Mouse (Mus musculus) cerebellum, adult 9-11 months (tissue): Measurements from ENCODE around the gene Wipi1.
"Not testable (repeated sequence)": the region's sequence is repeated elsewhere in the genome, so short reads cannot be mapped to it uniquely, and the experiment has no call there.

Experiments used
- DNase-seq: peaks from one replicate; pipeline ENCODE4 v3.0.0; 2022

Wipi1 gene

DNA sequence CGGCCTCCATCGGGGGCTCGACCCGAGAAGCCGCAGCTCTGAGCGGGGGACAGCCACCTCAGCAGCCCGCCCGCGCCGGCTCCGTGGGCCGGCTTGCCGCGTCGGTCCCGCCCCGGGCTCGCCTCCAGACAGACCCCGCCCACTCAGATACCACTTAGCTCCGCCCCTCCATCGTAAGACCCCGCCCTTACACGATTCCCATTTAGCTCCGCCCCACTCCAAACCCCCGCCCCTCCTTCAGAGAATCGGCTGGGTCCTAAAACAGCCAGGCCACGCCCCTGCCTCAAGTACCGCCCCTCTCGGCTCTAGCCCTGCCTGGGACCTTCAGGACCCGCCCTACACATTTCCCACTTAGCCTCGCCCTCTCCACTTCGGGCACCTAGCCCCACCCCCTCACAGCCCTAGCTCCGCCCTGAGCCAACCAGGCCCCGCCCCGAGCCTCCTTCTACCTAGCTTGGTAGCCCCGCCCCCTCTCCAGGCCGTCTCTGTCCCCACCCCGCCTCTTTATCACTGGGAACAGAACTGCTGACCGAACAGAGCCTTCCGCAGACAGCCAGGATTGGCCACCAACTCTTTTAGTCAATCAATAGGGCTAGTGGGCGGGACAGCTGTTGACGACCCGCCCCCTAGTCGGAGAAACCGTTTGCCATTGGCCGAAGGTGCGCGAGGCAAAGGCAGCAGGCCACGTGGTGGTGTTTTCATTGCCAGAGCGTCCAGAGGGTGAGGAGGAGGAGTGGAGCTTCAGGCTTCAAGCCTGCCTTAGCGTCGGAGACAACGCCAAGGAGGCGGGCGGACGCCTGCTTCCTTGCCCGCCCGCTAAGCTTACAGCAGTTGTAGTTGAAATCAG is at the start of gene Wipi1:
Wipi1 (minus strand) TSS at position 665 of the 847 bp plus-strand sequence.
- DNase-seq: peak; percentile 98

DNA sequence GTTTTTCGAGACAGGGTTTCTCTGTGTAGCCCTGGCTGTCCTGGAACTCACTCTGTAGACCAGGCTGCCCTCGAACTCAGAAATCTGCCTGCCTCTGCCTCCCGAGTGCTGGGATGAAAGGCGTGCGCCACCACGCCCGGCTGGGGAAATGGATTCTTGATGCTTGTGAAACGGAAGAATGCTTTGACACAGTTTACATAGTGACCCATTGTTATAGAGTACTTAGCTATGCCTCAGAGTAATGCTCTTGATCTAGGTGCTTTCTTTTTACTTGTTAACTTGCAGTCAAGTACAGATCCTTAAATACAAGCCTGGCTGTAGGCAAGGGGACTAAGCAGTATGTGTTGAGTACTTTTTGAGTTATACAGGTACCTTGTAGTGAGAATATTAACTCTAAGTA is 48.8 kb upstream of the Wipi1 start:
- DNase-seq: not testable (repeated sequence)

DNA sequence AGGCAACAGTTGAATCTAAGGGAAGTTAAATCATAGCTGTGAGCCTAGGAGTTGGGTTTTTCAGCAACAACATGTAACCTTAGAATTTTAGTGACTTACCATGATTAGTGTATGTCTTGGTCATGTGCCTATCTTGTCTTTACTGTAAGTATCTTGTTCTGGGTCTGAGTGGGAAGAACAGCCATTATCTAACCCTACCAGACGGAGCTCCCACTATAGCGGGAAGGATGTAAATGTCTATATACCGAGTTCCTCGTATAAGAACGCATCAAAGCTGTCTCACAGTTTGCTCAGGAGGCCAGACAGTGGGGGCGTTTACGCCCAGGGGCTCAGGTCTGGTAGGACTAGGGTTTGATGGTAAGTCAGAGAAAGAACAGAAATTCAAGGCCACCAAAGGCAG is 44.5 kb upstream of the Wipi1 start:
- no peak for DNase-seq

DNA sequence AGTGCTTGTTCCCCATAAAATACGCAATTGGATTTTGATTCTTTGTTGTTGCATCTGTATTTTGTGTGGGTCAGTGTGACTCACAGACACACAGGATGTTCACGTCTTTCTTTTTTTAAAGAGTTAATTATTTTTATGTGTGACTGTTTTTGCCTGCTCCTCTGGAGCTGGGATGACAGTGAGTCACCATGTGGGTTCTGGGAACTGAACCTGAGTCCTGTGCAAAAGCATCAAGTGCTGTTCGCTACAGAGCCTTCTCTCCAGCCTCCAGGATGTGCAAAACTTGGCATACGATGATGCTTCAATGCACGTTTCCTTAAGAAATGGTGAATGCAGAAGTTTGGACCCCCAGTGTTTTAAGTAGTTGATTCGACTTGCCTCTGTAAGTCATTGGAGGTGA is 42.8 kb upstream of the Wipi1 start:
- DNase-seq: no peak

DNA sequence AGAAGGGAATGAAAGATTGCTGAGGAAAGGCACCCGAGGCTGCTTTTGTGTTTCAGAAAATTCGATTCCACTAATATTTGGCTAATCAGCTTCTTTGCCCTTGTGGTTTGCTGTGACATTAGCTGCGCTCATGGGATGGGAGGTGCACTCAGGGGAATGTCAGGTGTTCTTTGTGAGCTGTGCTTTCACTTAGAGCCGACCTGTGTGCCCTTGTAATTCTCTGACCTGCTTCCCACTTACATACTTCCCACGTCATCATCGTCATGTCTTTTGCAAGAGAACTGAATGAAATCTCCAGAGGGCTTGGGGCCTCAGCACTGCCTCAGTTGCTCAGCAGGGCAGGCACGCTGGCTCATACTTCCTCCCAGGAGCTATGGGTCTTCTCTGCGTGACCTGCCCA is 41.4 kb upstream of the Wipi1 start:
- no peak for DNase-seq

DNA sequence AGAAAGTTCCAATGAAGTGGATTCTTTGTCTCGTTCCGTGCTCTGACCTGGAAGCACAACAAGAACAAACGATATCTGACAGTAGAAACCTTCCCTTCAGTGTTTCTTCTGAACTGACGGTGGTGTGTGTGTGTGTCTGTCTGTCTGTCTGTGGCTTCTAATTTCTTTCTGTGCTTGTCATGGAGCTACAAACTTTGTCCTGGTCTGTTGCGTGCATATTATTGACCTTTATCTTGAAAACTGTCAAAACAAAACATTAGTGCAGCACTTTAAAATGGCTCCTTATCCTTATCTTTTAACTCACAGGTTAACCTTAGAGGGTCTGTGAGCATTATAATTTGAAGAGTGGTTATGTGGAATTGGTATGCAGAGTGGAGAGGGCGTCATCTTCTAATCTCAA is 40.7 kb upstream of the Wipi1 start:
- no peak for DNase-seq

DNA sequence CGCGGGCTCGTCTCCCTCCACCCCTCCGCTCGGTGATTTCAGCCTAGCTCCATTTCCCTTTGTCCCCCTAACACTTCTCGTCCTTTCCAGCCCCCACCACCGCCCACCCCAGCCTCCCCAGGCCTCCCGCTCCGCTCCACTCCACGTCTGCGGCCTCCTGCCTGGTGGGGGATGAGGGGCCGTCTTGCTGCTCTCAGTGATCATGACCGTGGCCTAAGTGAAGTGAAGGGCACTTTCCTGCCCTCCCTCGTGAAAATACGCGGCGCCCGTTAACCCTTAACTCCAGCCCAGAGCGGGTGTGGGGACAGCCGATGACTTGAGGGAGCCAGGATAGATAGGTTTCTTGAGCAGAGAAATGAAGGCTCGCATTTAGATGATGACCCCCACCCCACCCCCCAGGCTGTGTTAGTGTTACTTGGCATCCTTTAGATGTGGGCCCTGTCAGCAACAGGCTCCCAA is 39.8 kb upstream of the Wipi1 start:
- peak; percentile 67 for DNase-seq

DNA sequence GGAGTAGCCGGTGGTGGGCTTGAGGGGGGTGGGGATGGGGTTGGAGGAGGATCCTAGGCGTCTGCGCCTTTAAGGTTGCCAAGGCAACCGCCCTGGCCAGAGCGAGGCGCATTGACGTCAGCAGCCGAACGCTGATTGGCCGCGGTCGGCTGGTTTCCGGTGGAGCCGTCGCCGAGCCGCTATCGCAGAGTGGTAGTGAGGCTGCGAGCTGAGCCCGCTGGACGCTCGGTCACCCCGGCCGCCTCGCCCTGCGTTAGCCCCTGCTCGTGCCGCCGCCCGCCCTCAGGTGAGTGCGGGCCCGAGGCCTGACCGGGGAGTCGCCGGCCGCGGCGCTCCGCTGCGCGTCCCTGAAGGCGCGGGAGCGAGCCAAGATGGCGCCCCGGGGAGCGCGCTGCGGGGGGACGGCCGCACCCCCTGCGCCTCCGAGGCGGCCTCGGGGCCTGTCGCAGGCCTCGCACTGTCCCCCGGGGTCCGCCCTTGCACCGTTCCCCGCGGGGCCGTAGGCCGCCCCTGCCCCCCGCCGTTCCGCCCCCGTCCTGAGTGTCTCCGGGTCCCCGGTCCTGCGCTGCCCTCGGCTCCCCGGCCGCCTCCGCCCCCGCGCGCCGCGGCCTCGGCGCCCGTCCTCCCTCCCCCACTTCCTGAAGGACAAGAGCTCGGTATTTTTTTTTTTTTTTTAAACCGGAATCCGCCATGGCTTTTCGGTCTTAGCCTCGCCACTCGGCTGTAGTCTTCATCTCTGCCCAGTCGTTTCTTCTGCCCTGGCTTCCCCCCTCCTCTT is 39.2 kb upstream of the Wipi1 start:
- DNase-seq: peak; percentile 94

DNA sequence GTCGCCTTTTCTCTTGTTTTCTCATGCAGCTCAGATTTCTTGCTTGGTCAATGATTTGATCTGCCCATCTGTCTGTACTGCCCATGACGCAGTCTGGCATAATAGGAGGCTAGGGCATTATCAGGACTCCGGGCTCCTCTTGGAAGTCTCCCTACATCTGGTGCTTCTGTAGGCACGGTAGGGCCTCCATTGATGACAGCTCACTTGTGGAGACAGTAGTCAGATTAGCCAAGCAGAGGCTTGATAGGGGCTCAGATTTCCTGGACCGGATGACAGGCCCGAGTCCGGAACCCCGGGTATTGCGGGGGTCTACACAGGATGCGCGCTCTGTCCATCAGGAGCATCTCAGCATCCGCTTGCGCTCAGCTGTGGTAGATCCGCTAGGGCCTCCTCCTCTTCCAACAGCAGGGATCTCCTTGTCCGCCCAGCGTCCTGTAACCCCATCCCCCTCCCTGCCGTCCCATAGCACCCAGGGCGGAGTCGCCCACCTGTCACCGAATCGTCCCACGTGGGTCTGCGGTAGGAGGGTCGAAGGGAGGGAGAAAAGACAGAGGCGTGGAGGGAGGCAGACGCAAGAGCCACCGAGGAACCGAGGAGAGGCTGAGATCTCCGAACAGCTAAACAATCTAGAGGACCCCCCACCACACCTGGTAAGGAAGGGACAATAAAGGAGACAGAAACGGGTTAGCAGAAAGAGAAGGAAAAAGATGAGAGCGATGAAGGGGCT is 38.4 kb upstream of the Wipi1 start:
- DNase-seq: peak; percentile 96

DNA sequence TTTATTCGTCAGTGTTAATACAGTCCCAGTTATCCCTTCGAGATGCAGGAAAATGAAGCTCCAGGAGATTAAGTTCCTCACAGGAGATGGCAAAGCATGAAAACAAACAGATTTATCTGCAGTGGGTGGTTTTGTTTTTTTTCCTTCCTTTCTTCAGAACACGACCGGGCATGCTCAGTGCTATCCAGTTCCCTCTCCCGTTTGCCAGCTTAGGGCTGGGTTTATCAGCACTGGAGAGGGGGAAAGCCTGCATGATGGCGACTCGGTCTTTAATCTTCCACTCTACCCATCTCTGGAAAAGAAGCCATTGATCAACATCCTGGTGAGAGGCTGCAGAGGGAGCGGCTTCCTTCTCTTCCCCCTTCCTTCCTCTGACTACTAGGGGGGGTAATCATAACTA is 37.4 kb upstream of the Wipi1 start, which contains the start of gene Prkar1a:
Prkar1a (plus strand) TSS at position 200 of the 400 bp plus-strand sequence.
- DNase-seq: peak; percentile 74

DNA sequence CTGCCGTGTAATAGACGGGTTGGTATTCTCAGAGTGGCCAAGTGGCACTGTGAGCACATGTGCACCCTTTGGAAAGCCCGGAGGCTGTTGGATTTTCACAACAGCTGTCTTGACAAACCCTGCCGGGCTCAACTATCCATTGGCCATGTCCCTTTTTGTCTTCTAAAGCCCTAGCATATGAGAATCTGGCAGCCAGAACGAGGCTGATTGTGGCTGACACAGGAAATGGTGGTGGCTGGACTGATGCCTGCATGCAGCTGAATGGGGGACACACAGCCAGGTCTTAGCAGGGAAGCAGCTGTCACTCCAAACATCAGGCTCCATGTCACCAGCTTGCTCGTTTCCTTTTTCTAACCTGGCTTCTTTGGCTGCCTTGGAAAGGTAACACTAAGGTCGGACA is 36.7 kb upstream of the Wipi1 start:
- DNase-seq: peak; percentile 65

DNA sequence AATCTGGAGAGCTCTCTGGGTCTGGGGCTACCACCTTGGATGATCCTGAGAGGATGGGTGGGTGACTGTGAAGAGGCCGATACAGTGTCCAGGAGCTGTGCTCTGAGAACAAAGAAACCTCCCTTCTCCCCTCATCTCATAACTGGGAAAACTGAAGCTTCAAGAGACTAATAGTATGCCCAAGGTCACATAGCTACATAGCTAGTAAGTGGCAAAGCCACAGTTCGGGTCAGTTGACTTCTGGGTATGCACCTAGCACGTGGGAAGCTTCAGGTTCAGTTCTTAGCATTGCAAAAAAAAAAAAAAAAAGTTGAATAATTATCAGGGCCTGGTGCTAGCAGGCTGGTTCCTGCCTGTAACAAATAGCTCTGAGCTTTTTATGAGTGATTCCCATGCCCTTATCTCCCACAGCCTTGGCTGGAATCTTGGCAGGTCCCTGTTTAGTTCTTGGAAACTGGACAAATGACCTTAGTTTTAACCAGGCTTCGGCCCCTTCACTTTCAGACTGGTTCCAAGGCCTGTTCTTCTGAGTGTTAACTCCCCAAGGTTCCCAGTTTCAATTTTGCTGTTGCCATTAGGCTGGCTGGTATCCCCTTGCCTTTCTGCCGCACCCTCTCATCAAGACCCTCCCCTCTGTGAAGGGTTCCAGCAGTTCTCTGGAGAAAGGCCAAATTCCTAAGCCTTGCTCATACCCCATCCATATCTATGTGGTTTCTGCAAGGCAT is 29.9 kb upstream of the Wipi1 start:
- DNase-seq: no peak

DNA sequence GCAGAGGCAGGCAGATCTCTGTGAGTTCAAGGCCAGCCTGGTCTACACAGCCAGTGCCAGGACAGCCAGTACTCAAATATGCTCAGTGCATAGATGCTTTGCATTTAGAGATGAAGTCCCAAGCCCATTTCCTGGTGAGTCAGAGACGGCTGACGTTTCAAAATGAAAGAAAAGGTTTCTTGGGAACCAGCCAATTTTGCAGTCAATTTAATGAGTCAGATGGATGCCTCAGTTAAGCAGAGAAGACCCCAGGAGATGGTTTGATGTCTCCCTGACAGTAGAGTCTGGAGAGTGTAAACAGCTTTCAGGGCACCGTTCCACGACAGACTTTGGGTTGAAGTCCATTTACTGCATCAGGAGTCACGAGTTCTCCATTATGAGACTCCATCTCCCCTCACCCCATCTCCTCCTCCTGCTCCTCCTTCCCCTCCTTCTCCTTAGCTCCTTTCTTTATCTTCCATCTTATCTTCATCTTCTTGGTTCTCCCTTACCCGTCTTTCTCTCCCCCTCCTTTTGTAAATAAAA is 24.2 kb upstream of the Wipi1 start:
- no peak for DNase-seq

DNA sequence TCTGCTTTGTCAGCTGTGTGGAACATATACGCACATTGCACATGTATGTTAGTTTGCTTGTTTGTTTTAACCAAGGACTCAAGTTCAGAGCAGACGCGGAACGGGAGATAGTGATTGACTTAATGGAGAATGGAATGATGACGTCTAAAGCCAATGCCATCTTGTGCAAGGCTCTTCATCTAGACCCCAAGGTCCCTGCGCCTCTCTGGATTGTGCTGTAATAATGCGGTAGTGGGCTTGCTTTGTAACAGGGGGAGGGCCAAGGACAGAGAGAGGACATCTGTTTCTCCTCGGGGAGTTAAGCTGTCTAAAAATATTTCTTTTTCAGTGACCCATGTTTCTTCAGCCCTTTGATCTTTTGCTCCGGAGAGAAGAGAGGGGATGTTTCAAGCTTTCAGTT is 23.2 kb upstream of the Wipi1 start:
- no peak for DNase-seq

DNA sequence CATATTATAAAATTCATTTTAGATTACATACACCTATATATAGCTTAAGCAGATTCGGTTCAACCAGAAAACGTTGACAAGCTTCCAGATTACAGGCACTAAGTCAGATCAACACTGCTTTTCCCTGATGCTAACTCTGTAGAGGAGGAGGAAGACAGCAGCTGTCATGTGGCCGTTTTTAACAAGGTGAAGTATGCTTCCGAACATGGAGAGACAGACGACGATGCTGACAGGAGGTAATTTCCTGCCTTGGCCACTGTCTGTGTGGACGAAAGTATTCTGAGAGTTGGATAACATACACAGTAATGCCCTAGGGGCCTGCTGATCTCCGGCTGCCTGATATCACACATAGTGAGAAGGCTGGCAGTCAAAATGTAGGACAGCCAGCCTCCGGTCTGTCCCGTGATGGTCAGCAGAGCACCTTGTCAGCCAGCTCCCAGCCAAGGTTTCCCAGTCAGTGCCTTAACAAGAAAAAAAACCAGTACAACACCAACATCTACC is 17.3 kb upstream of the Wipi1 start:
- DNase-seq: peak; percentile 68

DNA sequence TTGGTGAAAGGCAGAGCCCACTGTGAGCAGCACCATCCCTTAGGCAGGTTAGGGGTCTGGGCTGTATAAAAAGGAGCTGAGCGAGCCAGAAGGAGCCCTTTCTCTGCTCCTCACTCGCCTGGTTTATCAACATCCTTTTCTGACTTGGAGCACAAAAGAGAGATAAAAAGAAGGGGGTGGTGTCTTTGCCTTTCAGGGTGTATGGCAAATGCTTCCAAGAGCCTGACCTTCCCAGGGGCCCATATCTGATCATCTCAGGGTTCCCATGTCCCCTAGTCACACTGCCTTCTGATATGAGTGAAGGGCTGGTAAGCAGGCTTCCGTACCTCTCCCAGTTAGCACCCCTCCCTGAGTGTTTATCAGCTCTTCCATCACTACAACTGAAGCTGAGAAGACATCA is 16.3 kb upstream of the Wipi1 start:
- no peak for DNase-seq

DNA sequence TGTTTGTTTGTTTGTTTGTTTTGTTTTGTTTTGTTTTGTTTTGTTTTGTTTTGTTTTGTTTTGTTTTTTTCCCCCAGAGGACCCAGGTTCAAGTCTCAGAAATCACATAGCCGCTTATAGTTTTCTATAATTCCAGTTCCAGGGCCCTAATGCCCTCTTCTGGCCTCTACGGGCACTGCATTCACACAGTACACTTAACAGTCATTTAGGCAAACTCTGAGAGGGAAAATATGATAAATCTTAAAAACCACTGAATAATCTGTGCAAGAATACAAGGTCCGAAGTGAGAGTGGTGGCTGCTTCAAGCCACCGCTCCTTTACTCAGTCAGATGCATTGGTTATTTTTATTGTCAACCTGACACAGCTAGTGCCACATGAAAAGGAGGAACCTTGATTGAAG is 15.9 kb upstream of the Wipi1 start:
- no peak for DNase-seq

DNA sequence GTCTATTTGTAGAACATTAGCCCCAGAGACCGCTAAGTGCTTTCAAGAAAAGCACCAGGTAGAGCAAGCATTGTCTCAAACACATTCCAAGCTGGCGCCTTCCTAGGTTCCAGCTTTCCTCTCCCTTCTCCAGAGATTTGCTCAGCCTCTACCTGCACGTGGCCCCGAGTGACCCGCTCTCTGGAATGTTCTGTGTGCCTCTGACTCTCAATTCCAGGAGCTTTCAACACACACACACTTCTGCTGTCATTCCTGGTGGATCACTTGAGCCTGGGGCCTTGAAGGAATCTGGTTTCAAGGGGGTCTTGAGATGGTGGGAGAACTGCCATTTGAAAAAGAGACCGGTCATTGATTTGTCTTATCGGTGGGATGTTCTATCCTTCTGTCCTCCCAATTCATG is 11.5 kb upstream of the Wipi1 start:
- DNase-seq: no peak

DNA sequence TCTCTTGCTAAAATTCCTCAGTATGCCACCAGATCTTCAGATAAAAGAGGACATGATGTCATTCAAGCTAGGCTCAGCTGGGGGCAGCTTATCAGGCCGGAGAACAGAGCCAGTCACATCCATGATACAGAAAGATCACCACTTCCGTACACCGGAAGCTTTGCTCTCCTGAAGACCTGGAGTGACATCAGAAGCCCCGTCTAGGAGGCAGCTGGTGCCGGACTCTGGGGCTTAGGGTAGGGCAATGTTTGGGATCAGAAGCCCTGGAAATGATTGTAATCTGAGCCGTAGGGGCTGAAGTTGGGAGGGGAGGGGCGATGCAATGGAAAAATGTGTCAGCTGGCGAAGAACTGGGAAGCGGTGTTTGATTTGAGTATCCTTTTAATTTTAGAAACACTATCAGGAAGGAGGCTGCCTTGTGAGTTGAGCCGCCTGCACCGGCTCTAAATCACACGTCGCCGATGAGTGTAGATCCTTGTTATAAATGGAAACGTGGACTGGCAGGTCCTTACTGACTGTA is 10.8 kb upstream of the Wipi1 start:
- no peak for DNase-seq

DNA sequence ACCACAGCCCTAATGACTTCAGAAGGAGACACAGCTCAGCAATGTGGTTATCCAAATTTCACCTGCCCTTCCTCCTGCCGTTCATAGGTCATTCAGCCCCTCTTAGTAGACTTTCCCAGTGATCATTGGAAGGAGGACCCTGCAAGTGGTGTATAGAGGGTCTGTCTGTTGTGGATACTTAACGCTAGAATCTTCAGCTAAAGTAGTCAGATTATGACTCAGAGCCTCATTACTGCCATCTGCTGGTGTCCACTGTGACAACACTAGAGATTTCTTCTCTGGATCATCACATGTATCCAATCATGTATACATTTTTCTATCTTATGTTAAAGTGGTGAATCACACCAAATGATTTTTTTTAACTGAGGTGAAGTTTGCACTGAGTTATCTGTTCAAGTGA is 9.4 kb upstream of the Wipi1 start:
- no peak for DNase-seq

DNA sequence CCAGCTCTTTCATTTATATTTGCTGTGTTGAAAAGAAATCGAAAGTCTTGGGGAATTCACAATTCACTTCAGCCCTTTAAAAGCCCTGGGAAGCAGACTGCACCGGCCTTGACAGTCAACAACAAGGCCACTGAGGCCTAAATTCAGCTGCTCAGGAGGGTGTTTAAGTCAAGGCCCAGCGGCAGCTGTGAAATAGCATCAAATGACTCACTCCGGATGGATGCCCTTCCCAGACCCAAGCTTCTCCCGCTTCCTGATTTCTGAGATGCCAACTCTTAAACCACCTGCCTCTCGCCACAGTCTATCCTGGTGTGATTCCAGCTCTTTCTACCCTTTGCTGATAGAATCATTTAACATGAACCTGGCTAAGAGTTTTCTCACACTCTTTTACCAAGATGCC is 8.6 kb upstream of the Wipi1 start:
- no peak for DNase-seq

DNA sequence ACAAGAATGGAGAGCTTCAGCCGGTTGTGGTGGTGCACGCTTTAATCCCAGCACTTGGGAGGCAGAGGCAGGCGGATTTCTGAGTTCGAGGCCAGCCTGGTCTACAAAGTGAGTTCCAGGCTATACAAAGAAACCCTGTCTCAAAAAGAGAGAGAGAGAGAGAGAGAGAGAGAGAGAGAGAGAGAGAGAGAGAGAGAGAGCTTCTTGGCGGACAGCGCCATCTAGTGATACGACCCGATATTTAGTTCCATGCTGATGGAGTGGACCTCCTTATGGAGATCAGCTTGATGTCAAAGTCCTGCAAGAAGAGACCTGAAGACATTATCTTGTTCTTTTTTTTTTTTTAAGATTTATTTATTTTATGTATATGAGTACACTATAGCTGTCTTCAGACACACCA is 7.3 kb upstream of the Wipi1 start:
- DNase-seq: not testable (repeated sequence)
